Mouse (Mus musculus) embryo, embryonic 10 days (tissue): ENCODE data around the gene Cyp46a1.

Experiments
- DNase-seq: peaks from one replicate; pipeline ENCODE4 v3.0.0-alpha.2; 2015; ENCODE audit warnings: low spot score

The Cyp46a1 gene

DNA sequence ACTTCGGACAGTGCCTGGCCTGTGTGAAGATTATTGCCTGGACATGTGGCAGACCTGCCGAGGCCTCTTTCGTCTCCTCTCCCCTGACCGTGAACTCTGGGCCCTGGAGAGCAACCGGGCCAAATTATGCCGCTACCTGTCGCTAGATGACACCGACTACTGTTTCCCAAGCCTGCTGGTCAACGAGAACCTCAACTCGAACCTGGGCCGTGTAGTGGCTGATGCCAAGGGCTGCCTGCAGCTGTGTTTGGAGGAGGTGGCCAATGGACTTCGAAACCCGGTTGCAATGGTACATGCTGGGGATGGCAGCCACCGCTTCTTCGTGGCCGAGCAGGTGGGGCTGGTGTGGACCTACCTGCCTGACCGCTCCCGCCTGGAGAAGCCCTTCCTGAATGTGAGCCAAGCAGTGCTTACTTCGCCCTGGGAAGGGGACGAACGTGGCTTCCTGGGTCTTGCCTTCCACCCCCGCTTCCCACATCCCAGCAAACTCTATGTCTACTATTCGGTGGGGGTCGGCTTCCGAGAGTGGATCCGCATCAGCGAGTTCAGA is 22.4 kb upstream of the Cyp46a1 start:
- no peak for DNase-seq

DNA sequence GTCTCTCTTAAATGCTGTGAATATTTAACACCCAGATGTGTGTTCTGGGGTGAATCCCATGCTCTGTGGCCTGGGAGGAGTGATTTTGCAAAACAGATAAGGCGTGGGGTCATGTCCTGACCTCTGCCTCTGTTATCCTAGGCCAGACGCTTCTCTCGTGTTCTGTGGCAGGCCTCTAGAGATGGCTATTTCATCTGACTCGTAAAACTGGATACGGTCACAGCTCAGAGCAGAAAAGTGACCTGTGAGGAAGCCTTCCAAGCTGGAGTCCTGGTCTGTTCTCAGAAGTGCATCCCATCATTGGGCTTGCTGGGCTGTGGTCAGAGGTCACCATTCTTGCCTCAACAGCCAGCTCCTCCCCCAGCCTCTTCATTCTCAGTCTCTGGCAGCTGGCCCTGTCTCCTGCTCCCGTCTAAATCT is 21.7 kb upstream of the Cyp46a1 start:
- peak; percentile 72 for DNase-seq

DNA sequence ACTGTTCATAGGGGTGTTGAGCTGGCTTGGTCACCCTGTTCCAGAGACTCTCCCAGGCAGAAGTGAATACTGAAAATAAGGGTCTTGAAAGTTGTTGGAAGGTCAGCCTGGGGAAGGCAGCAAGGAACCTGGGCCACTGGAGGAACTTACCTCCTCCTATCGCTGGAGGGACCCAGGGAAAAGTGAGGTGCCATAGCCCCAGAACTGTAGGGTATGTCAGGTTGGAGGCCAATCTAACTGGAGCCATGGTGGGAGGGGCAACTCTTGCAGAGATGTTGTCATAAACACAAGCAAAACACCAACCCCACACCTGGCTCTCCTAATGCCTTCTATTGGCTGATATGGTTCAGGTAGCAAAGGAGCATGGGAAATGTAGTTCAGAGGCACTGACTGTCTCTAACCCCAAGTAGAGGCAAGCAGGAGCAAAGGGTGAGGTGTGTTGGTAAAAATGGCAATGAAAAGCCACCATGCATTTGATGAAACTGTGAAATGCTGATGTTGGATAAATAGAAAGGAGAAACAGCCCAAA is 20.9 kb upstream of the Cyp46a1 start:
- DNase-seq = no peak

DNA sequence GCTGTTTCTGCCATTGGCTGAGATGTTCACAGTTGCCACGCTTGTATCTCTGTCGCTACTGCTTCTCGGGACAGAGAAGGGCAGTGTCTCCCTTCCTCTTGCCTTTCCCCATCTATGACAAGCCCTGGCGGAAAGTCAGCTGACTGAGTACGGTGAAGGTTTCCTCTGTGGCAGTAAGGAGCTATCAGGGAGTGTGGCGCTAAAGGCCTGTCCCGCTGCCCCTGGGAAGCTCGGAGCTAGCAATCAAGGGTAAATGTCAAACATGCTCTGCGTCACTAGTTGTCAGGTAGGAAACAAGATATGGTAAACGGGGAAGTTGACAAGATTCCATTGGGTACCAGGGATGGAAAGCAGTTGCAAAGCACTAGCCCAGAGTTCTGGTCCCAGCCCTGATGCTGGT is 18.4 kb upstream of the Cyp46a1 start:
- no peak for DNase-seq

DNA sequence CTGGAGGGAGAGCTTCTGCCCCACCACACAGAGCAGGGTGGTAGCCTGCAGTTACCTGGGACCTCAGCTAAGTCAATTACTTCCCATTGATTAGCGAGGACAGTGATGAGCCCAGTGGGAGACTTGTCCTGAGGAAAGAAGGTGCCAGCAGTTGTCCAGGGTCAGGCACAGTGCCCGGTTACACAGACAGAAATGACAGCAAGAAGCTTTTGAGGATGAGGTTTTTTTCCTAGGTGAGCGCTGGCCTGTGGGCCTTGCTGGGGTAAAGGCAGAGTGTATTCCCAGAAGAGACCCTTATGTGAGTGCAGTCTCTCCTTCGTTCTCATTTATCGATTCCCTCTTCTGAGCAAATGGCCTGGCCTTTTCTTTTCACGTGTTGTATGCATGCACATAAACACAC is 17.5 kb upstream of the Cyp46a1 start:
- DNase-seq = no peak

DNA sequence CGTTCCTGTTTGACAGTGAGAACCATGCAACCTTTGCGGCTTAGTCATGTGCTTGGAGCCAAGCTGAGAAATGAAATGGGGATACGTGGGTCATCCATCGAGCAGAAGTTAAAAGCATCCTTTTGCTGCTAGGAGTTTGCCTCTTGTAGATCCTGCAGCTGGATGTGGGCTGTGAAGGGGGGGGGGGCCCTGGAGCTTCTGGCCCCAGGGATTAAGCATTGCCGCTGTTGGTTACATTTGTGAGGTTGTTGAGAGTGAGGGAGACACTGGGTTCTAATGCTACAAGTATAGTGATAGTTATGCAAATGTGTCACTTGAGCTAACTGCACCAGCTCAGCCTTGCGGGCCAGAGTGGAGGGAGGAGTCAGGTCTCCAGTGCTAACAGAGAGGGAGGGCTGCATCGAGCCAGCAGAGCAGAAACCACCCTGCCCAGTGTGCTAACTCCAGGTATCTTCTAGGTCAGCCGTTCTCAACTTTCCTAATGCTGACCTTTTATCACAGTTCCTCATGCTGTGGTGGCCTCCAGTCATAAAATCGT is 16.9 kb upstream of the Cyp46a1 start:
- peak; percentile 80 for DNase-seq

DNA sequence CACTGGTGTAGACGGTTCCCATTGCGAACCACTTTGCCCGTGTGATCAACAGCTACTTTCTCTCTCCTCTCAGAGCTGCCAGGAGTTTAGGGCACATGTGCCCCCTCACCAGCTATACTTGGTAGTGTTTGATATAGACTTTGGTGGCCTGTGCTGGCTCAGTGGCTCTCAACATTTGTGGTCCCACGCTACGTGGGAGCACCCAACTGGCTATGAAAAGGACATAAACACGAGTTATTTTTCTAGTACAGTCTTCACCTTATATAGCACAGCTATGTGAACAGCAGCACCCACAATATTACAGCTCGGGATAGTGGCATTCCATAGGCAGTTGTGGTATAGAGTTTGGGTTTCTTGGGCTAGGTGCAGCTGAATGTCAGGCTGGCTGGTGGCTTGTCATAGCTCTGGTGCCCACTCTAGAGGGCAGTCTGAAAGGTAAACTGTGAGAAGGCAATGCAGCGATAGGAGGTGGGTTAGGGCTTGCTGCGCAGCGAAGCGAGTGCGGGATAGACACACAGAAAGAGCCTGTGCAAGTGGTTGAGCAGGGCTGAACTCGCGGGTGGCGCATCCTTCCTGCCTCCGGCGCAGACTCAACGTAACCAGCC is 16.3 kb upstream of the Cyp46a1 start:
- DNase-seq = no peak

DNA sequence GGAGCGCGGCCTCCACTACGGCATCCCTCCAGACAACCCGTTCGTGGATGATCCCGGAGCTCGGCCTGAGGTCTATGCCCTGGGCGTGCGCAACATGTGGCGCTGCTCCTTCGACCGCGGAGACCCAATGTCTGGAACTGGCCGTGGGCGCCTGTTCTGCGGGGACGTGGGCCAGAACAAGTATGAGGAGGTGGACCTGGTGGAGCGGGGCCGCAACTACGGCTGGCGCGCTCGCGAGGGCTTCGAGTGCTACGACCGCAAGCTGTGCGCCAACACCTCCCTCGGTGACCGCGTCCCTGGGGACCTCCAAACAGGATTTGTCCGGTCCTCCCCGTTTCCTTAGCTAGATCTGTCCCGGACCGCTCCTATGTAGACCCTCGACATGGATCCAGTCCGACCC is 15.7 kb upstream of the Cyp46a1 start:
- DNase-seq = peak; percentile 46

DNA sequence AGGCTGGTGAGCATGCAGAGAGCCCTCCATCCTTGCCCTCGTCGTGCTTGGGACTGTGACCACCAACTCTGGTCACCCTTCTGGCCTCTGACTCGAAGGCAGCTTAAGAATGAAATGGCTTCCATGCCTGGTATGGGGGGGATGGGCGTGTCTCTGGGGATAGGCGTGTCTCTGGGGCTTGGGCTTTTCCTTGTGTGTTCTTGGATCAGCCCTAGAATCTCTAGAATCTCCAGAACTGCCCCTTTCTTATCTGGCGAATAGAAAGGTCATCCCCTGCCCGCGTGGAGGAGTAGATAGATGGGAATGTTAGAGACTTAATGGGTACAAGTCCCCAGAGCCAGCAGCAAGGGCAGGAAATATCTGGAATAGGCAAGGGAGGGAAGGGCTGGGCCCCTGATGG is 14.1 kb upstream of the Cyp46a1 start:
- DNase-seq = peak; percentile 51

DNA sequence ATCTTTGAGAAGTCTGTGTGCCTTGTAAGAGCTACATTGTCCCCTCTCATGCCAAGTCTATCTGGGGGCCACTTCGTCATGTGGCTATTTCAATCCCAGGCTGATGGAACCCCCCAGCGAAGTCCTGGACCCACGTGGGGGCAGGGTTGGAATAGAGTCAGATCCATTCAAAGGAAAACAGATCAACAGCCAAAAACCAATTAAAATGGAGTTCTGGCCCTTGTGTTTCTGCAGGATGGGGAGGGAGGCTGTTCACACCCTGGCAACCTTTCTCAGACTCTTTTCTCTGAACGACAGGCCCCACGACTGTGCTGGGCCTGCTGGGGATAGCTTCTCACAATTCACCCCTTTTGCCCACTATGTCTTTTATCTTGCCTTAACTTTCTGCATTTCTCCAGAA is 7.8 kb upstream of the Cyp46a1 start:
- no peak for DNase-seq

DNA sequence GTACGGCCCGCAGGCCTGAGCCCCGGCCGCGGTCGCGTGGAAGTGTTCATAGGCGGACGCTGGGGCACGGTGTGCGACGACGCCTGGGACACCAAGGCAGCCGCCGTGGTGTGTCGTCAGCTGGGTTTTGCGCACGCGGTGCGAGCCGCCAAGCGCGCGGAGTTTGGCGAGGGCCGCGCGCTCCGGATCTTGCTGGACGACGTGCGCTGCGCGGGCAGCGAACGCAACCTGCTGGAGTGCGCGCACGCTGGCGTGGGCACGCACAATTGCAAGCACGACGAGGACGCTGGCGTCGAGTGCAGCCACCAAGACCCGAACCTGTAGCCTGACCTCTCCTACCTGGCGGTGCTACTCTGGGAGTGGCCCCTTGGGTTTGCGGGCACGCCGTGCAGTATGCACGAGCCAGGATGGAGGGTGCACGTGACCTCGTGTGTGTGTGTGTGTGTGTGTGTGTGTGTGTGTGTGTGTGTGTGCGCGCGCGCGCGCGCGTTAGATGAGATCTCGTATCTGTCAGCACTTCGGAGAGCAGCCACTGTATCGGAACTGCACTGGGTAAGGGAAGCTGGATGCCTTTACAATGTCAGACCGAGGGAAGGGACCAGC is 6.2 kb upstream of the Cyp46a1 start:
- peak; percentile 71 for DNase-seq

DNA sequence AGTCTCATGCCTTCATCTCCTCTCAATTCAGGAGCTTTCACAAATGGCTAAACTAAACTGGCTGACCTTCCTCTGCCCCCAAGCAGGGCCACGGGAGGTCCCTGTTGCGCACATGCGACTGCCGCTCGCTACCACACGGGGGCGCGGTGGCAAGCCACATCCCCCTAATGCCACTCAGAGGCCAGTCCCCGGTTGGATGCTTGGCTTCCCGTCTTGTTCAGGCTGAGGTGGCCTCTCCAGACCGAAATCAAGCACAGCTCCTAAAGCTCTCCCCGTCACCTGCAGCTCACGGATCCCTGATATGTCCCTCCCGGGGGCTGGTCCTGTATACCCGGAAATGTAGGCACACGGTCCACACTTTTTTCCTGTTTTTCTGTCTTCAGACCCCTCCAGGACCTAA is 1.1 kb upstream of the Cyp46a1 start:
- DNase-seq = peak; percentile 97

DNA sequence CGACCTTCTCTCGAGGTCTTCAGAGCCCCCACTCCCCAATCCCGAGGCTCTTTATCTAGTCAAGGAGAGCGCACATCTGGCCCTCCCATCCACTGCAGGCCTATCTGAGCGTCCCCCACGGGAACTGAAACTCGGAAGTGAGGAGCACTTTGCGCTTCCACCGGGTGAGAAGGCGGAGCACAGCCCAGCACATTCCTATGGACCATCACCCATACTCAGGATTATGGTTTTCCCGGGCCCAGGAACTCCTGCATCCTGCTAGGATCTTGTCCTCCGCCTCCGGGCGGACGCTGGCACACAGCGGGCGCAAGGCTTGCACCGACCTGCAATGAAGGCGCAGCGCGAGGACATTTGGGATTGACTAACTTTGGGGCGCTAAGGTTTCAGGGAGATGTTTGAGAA is 699 bp upstream of the Cyp46a1 start:
- peak; percentile 42 for DNase-seq

DNA sequence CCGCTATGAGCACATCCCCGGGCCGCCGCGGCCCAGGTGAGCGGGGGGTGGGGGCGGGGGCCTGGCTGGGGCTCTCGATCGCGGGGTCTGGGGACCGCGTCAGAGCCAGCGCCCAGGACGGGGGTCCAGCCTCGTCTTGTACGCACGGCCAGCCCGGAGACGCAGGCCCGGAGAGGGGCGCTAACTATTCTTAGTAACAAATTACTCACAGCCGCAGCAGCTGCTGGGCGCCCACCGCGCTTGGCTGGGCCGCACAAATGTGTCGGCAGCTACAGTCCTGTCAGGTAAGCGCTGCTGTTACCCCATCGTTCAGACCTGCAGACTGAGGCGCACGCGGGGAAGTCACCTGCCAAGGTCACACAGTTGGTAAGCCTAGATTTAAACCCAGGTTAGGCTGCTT is 348 bp downstream of the Cyp46a1 start:
- DNase-seq = peak; percentile 46

DNA sequence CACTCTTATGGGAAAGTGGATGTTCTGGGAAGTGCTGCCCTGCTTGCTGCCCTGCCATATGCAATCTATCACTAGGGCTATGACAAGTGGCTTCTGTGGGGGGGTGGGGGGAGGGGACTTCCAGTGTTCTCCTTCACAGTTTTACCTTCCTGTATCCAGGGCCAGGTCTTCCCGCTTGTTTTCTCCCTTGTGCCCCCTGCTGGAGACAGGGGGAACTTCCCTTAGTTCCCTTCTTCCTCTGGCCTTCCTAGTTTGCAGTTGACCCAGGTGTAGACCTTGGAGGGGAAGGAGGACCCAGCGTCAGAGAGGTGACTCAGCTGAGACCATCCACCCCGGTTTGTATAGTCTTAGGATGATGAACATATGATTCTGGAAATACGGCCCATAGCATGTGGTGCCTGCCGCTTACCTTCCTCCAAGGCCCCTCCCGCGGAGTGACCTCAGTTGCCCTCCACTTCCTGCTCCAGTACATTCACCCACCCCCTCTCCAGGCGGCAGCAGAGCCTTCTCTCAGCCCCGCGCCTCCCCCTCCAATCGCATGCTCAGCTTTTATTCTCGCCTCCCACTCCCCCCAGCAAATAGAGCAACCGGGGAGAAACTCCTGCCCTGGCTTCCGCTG is 4.5 kb downstream of the Cyp46a1 start:
- DNase-seq = peak; percentile 65

DNA sequence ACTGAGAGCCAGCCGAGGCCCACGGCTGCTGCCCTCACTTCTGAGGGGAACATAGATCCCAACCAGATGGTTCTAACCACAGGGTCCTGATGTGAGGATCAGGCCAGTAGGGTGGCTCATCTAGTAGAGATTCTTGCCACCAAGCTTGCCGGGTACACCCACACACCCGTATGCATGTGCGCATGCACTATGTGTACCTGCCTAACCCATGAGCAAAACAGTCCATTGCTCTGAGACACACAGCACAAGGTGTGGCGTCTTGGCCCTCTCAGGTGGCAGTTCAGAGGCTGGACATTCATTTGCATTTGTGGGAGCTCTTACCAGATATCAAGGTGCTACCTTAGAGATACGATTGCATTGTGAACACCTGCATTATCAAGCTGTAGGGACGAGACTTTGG is 14.0 kb downstream of the Cyp46a1 start:
- no peak for DNase-seq

DNA sequence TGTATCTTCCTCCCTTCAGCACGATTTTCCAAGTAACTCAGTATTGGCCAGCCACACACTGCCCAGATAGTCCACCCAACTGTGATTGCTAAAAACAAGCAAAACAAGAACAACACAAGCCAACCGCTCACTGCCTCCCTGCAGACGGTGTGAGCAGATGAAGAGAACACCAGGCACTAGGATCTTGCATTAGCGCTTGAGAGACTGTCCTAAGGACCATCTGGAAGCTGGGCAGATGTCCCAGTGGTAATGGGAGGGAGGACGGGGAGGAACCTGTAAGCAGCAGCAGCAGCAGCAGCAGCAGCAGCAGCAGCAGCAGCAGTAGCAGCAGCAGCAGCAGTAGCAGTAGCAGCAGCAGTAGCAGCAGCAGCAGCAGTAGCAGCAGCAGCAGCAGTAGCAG is 14.8 kb downstream of the Cyp46a1 start:
- no peak for DNase-seq

DNA sequence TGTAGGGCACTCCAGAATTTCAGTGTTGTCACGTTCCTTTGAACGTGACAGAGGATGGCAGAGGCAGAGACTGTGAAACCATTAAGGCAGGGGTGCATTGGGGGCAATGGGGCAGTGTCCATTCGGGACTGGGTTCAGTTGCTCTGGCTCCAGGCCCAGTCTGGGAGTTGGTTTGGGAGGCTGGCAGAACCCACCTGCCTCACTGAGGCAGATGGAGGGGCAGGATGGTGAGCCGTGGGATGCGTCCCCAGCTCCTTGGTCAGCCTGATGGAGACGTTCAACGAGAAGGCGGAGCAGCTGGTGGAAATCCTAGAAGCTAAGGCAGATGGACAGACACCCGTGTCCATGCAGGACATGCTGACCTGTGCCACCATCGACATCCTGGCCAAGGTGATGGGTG is 16.8 kb downstream of the Cyp46a1 start:
- DNase-seq = no peak

DNA sequence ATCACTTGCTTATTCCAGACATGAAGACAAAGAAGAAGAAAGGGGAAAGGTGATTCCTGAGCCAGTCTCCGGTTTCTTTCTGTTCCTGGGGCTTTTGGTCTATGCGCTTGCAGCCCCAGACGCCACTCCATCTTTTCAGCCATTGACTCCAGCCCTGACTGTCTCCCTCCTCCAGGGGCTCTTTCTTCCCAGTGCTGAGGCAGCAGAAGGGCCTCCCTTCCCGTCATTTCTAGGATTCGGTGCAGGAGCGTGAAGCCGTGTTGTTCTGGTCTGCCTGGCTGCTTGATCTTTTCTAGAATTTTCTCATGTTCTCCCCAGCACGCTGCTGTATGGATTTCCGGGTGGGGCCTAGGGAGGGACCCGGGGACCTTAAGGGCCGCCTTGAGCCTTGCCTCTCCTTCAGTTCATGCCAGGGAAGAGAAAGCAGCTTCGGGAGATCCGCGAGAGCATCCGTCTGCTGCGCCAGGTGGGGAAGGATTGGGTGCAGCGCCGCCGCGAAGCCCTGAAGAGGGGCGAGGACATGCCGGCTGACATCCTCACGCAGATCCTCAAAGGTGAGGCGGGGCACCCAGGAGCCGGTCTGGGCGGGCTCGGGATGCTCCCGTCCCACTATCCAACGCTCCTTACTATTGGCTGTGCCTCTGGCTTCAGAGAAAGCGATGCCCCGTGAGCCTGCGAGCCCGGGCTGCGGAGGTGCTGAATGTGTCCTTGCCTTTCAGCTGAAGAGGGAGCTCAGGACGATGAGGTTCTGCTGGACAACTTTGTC is 18.4 kb downstream of the Cyp46a1 start:
- DNase-seq = peak; percentile 35

DNA sequence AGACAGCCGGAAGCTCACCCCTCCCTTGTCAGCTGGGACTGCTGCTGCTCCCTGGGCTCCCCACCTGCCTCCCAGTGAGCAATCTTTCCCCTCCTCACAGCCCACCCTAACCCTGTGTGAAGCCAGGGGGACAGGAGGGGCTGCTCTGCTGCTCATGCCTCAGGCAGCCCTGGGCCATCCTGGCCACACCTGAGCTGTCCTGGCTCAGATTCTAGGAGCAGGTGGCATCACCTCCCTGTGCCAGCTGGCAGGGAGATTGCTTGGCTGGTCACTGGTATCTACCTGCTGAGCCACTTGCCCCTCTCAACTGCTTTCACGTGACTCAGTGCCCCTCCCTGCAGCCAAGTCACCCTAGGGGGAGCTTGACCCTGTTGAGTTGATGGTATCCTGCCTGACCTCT is 20.1 kb downstream of the Cyp46a1 start:
- no peak for DNase-seq

DNA sequence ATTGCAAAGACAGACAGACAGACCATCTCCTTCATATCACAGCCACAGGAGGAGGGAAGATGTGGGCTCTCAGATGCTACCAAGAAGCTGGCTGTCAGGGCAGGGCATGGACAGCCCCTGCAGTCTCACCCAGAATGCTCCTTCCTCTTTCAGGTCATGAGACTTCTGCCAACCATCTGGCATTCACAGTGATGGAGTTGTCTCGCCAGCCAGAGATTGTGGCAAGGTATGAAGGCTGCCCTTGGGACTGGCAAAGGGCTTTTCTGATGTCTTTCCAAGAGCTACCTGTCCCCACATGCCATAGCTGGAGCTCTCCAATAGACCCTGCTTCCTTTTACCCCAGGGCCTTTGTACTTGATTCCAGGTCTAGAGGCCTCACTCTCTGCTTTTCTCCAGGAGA is 21.1 kb downstream of the Cyp46a1 start:
- DNase-seq = no peak

DNA sequence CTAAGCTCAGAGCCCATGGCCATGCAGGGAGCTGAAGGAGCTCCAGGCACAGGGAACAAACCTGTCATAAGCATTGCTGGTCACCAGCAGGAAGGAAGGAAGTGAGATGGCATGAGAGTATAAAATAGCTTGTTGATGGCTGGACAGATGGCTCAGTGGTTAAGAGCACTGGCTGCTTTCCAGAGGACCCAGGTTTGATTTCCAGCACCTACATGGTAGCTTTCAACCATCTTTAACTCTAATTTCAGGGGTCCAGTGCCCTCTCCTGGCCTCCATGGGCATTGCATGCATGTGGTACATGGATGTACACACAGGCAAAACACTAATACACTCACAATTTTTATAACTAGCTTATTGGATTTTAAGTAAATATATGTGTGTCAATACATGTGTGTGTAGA is 21.8 kb downstream of the Cyp46a1 start:
- DNase-seq = no peak
